Mouse (Mus musculus): ENCODE data around the gene Clcnkb. TPM values are rescaled to one million over a fixed set of nuclear protein-coding genes. Genes with fewer than 3 reads are reported as not detected.

Clcnkb gene
- polyA plus RNA-seq (2012; ENCODE audit: insufficient read depth, insufficient read length, missing spikeins), result not detected in 2 replicates

DNA sequence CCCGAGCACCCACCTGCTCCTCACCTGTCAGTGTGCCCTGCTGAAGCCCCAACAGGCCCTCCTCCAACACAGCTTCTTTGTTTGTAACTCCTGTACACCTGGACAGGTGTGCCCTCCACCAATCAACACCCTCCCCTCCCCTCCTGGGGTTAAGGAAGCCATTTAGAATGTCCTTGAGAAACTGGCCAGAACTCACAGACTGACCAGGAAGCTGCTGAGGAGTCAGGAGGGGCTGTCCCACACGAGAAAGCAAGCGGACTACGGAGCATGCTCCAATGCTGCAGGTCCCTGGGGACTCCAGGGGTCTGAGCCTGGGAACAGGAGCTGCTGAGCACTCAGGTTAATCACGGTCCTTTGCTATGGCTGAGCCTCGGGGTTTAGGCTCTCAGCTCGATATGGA, at the start of gene Clcnkb:
Gene Clcnkb, minus strand, starts transcription at position 91 of the 400 bp plus-strand sequence.
- H3K4me1 ChIP-seq (ENCODE audit: control insufficient read depth, insufficient read depth, insufficient read length, low read length), result no peaks in the 10 kb centered on the region
- H3K27ac ChIP-seq (replicated peaks; ENCODE audit: low read depth, low read length), result no peak within 1 kb of the TSS
- no peak within 1 kb of the TSS for H3K4me3 ChIP-seq (ENCODE audit: insufficient read depth, low read depth, low read length)

- Histone ChIP-seq H3K27ac (replicated peaks; ENCODE audit: low read depth, low read length) (no peak overlapping the region), H3K4me3 (ENCODE audit: insufficient read depth, low read depth, low read length) (no peak overlapping the region), H3K4me1 (ENCODE audit: control insufficient read depth, insufficient read depth, insufficient read length, low read length) (no peaks in the 10 kb centered on the region)
These were observed 48.9 kb upstream of the Clcnkb start for GRCm38 (mm10) chr4:141464722-141465121.

DNA sequence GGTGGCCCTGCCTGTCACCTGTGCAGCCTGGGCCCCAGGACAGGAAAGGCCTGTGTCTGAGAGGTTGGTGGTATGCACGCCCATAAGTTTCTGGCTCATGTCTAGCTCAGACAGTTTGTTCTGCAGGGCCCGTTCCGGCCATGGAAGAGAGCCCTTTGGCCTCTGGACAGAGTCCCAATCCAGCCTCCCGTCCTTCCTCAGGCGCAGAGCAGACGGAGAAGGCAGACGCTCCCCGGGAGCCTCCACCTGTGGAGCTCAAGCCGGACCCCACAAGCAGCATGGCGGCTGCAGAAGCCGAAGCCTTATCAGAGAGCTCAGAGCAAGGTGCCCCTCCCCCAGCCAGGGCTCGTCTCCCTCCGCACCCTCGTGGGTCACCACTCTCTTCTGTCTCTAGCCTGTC, 47.7 kb upstream of the Clcnkb start:
- Histone ChIP-seq H3K4me1 (ENCODE audit: control insufficient read depth, insufficient read depth, insufficient read length, low read length) (no peaks in the 10 kb centered on the region), H3K27ac (replicated peaks; ENCODE audit: low read depth, low read length) (no peak overlapping the region), H3K4me3 (ENCODE audit: insufficient read depth, low read depth, low read length) (no peak overlapping the region)

GRCm38 (mm10) chr4:141461576-141461975, 45.8 kb upstream of the Clcnkb start:
- Histone ChIP-seq H3K4me3 (ENCODE audit: insufficient read depth, low read depth, low read length) (no peak overlapping the region), H3K4me1 (ENCODE audit: control insufficient read depth, insufficient read depth, insufficient read length, low read length) (no peaks in the 10 kb centered on the region), H3K27ac (replicated peaks; ENCODE audit: low read depth, low read length) (no peak overlapping the region)

GRCm38 (mm10) chr4:141461088-141461487, 45.3 kb upstream of the Clcnkb start:
- Histone ChIP-seq H3K4me1 (ENCODE audit: control insufficient read depth, insufficient read depth, insufficient read length, low read length) (no peaks in the 10 kb centered on the region), H3K27ac (replicated peaks; ENCODE audit: low read depth, low read length) (no peak overlapping the region), H3K4me3 (ENCODE audit: insufficient read depth, low read depth, low read length) (no peak overlapping the region)

- no peak overlapping the region for H3K4me3 ChIP-seq (ENCODE audit: insufficient read depth, low read depth, low read length)
- H3K27ac ChIP-seq (replicated peaks; ENCODE audit: low read depth, low read length), result no peak overlapping the region
These were observed 44.7 kb upstream of the Clcnkb start for GRCm38 (mm10) chr4:141460481-141460880.

GRCm38 (mm10) chr4:141459766-141460165, 44.0 kb upstream of the Clcnkb start:
- Histone ChIP-seq H3K4me1 (ENCODE audit: control insufficient read depth, insufficient read depth, insufficient read length, low read length) (0 out of 2 replicates have a peak, but pooled peaks cover 2% of the 10 kb centered on the region), H3K27ac (replicated peaks; ENCODE audit: low read depth, low read length) (no peak overlapping the region), H3K4me3 (ENCODE audit: insufficient read depth, low read depth, low read length) (no peak overlapping the region)

More at GRCm38 (mm10) chr4:141460481-141460880, 44.7 kb upstream of the Clcnkb start:
- H3K4me1 ChIP-seq (ENCODE audit: control insufficient read depth, insufficient read depth, insufficient read length, low read length), result no peaks in the 10 kb centered on the region

DNA sequence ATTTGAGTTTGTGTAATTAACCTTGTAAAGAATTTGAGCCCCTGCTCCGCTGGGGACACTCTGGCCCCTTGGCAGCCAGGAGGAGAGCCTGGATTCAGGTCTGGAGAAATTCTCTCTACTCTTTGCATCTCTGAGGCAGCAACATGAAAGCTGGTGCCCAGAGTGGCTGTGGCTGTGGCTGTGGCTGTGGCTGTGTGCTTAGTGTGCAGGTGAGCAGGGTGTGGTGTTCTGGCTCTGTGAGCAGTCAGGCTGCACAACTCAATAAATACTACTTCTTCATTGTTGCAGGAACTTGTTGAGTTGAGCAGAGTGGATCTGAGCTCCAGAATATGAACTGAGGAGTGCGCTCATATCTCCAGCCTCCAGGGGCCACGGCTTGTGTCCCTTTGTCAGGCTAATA, 43.1 kb upstream of the Clcnkb start:
- H3K27ac ChIP-seq (replicated peaks; ENCODE audit: low read depth, low read length), result no peak overlapping the region

DNA sequence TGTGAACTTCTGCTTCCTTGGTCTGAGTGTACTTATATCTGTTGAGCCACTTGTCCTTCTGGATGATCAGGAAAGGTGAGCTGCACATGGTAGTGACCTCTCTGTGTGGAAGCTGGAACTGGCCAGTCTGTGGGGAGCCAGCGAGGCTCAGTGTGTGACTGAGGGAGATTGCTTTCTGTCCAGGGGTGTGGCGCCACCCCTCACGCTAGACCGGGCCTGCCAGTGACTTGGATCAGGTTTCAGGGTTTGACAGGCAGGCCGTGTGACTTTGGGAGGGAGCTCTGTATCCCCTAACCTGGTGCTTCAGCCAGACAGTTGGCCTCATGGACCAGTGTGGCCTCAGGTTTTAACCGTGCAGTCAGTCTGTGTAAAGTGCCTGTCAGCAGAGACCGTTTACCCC, 42.4 kb upstream of the Clcnkb start:
- Histone ChIP-seq H3K27ac (replicated peaks; ENCODE audit: low read depth, low read length) (no peak overlapping the region), H3K4me1 (ENCODE audit: control insufficient read depth, insufficient read depth, insufficient read length, low read length) (0 out of 2 replicates have a peak, but pooled peaks cover 7% of the 10 kb centered on the region), H3K4me3 (ENCODE audit: insufficient read depth, low read depth, low read length) (no peak overlapping the region)

More for the DNA sequence above, 43.1 kb upstream of the Clcnkb start:
- no peak overlapping the region for H3K4me3 ChIP-seq (ENCODE audit: insufficient read depth, low read depth, low read length)
- H3K4me1 ChIP-seq (ENCODE audit: control insufficient read depth, insufficient read depth, insufficient read length, low read length), result 0 out of 2 replicates have a peak, but pooled peaks cover 7% of the 10 kb centered on the region

GRCm38 (mm10) chr4:141456193-141456938, 40.6 kb upstream of the Clcnkb start:
- 0 out of 2 replicates have a peak, but pooled peaks cover 7% of the 10 kb centered on the region for H3K4me1 ChIP-seq (ENCODE audit: control insufficient read depth, insufficient read depth, insufficient read length, low read length)
- H3K4me3 ChIP-seq (ENCODE audit: insufficient read depth, low read depth, low read length), result no peak overlapping the region
- H3K27ac ChIP-seq (replicated peaks; ENCODE audit: low read depth, low read length), result no peak overlapping the region

- 0 out of 2 replicates have a peak, but pooled peaks cover 7% of the 10 kb centered on the region for H3K4me1 ChIP-seq (ENCODE audit: control insufficient read depth, insufficient read depth, insufficient read length, low read length)
- H3K4me3 ChIP-seq (ENCODE audit: insufficient read depth, low read depth, low read length), result no peak overlapping the region
- no peak overlapping the region for H3K27ac ChIP-seq (replicated peaks; ENCODE audit: low read depth, low read length)
These were observed 39.7 kb upstream of the Clcnkb start for GRCm38 (mm10) chr4:141455526-141455925.

DNA sequence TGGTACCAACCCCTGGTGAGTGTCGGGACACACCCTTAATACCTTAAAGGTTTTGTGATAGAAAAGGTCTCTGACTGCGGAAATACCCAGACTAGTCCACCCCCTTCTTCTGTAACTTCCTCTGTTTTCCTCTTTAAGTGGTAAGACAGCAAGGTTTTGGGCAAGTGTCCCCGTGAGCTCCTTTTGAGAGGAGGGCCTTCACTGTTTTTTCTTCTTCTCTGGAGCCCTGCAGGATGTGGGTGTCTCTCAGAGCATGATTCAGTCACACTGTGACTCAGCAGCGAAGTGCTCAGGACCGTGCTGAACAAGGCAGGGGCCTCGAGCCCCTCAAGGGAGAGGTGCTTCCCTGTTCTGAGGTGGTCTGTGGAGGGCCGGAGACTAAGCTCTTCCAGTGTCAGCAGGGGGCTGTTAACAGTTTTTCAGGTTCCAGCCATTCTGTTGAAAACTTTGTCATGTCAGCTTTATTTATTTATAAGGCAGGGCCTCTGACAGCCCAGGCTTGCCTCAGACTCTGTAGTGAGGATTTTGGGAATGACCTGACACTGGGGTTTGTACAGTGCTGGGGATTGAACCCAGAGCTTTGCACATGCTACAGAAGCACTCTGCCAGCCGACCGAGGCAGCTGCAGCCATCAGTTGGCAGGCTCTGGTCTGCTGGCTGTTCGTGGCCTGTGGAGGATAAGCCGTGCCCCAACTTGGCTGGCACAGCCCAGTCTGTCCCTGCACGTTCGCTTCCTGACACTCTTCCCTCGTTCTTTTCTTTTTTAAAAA, 39.0 kb upstream of the Clcnkb start:
- Histone ChIP-seq H3K4me1 (ENCODE audit: control insufficient read depth, insufficient read depth, insufficient read length, low read length) (0 out of 2 replicates have a peak, but pooled peaks cover 7% of the 10 kb centered on the region), H3K4me3 (ENCODE audit: insufficient read depth, low read depth, low read length) (no peak overlapping the region), H3K27ac (replicated peaks; ENCODE audit: low read depth, low read length) (no peak overlapping the region)

DNA sequence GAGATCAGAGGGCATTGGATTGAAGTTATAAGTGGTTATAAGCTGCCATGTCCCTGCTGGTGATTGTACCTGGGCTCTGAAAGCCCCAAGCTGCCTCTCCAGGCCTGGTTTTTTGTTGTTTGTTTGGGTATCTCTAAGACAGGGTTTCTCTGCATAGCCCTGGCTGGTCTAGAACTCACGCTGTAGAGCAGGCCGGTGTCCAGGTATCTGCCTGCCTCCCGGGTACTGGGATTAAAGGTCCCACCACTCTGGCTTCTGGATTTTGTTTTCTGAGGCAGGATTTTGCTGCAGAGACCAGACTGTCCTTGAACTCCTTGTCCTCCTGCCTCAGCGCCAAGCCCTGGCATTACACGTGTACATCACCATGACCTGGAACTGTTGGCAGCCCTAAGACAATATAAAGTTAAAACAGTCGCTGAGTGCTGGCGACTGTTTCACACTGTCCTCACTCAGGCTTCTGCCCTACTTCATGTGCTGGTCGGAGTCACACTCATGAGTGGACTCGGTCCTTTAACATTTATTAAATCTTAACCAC, 36.2 kb upstream of the Clcnkb start:
- 0 out of 2 replicates have a peak, but pooled peaks cover 7% of the 10 kb centered on the region for H3K4me1 ChIP-seq (ENCODE audit: control insufficient read depth, insufficient read depth, insufficient read length, low read length)
- H3K4me3 ChIP-seq (ENCODE audit: insufficient read depth, low read depth, low read length), result no peak overlapping the region
- H3K27ac ChIP-seq (replicated peaks; ENCODE audit: low read depth, low read length), result no peak overlapping the region

GRCm38 (mm10) chr4:141451251-141451650, 35.4 kb upstream of the Clcnkb start:
- Histone ChIP-seq H3K27ac (replicated peaks; ENCODE audit: low read depth, low read length) (no peak overlapping the region), H3K4me1 (ENCODE audit: control insufficient read depth, insufficient read depth, insufficient read length, low read length) (peaks cover 7% of the 10 kb centered on the region; the same call in 1 of the 2 replicates), H3K4me3 (ENCODE audit: insufficient read depth, low read depth, low read length) (no peak overlapping the region)

- H3K27ac ChIP-seq (replicated peaks; ENCODE audit: low read depth, low read length), result no peak overlapping the region
- H3K4me3 ChIP-seq (ENCODE audit: insufficient read depth, low read depth, low read length), result no peak overlapping the region
- peaks cover 7% of the 10 kb centered on the region; the same call in 1 of the 2 replicates for H3K4me1 ChIP-seq (ENCODE audit: control insufficient read depth, insufficient read depth, insufficient read length, low read length)
These were observed 30.4 kb upstream of the Clcnkb start for GRCm38 (mm10) chr4:141446211-141446610.
